Mouse (Mus musculus): ENCODE results near the gene Tmem145.
A peak's percentile ranks its signal among the peaks of the same experiment; 100 is the strongest.
"Not testable (repeated sequence)": the region's sequence is repeated elsewhere in the genome, so short reads cannot be mapped to it uniquely, and the experiment has no call there.

Tmem145 gene

DNA sequence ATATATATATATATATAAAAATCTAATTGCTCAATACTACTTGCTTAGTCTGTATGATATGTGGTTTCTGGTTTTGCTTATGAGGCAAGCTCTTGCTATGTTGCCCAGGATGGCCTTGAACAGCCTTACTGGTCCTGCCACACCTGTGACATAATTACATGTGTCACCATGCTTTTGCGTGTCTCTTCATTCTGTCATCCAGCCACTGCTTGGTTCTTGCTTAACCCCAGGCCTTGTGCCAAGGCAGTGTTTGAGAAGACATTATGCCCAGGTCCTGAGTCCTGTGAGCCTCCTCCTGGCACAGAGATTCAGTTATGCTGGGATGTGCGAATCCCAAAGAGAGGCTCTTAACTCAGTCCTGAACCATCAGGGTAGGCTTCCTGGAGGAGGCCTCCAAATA is 17.3 kb downstream of the Tmem145 start:
- no peak for DNase-seq

GRCm38 (mm10) chr7:25325431-25325830 is 19.5 kb downstream of the Tmem145 start:
- not testable (repeated sequence) for DNase-seq

DNA sequence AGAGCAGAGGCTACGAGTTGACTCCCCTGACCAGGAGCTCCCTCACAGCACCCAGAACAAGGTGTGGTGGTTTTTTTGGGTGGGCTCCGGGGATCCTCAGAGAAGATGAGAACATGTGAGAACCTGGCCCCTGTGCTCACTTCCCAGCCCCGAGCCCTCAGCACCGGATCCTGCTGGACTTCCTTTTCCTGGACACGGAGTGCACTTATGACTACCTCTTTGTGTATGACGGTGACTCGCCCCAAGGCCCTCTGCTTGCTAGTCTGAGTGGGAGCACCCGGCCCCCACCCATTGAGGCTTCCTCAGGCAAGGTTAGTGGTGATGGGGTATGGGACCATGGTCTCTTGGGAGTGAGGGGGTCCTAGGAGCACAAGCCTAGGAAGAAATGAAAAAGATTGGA is 20.3 kb downstream of the Tmem145 start:
- no peak for DNase-seq

- DNase-seq, result peak; percentile 86
Observed at GRCm38 (mm10) chr7:25333596-25334307, 27.8 kb downstream of the Tmem145 start.

- DNase-seq, result no peak
Observed at GRCm38 (mm10) chr7:25334472-25334871, 28.6 kb downstream of the Tmem145 start.

GRCm38 (mm10) chr7:25339329-25339728 is 33.4 kb downstream of the Tmem145 start:
- DNase-seq, result no peak

GRCm38 (mm10) chr7:25341000-25341784 is 35.3 kb downstream of the Tmem145 start:
- no peak for DNase-seq

DNA sequence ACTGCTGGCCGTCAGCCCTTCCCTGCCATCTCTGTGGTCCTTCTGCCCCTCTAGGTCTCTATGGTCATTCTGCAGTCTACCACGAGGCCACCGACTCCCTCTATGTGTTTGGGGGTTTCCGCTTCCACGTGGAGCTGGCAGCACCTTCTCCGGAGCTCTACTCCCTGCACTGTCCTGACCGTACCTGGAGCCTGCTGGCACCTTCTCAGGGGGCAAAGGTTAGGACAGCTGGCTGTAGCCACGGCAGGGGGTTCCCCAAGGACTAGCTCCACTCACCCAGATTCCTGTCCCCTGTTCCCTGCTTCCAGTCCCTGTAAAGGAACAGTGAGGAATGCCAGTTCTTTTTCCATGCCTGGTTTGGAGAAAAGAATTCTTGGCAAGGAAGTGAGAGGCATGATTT is 43.0 kb downstream of the Tmem145 start:
- DNase-seq, result no peak

- no peak for DNase-seq
Observed at GRCm38 (mm10) chr7:25358721-25359206, 52.9 kb downstream of the Tmem145 start.

GRCm38 (mm10) chr7:25363151-25363550 is 57.2 kb downstream of the Tmem145 start:
- no peak for DNase-seq

- DNase-seq, result no peak
Observed at GRCm38 (mm10) chr7:25363632-25364031, 57.7 kb downstream of the Tmem145 start.

Data from thymus, postnatal 4 days (tissue).